Mouse (Mus musculus) olfactory bulb, adult 2 months (tissue): ENCODE data around the gene Gnb1l. TPM values are rescaled to one million over a fixed set of nuclear protein-coding genes. Genes with fewer than 3 reads are reported as not detected.

Experiments used
- H3K27ac ChIP-seq: fragments of 200-500 bp; 2 replicates; pipeline ENCODE4 v1.5.1; 2012; ENCODE audit warnings: low read depth, low read length; ENCODE audit not compliant: insufficient read depth
- H3K4me1 ChIP-seq: fragments of 200-500 bp; 2 replicates; pipeline ENCODE4 v1.6.1; 2012; ENCODE audit warnings: low read length; ENCODE audit not compliant: control insufficient read depth, insufficient read depth
- H3K4me3 ChIP-seq: fragments of 200-500 bp; 2 replicates; pipeline ENCODE4 v1.5.1; 2012; ENCODE audit warnings: mild to moderate bottlenecking, low read depth, low read length, moderate library complexity; ENCODE audit not compliant: insufficient read depth
- CTCF ChIP-seq: fragments of 200-500 bp; IDR thresholded peaks from 2 replicates; pipeline ENCODE4 v1.5.1; 2012; ENCODE audit warnings: low read depth, mild to moderate bottlenecking, low read length, moderate library complexity; ENCODE audit not compliant: insufficient read depth
- POLR2A ChIP-seq: fragments of 200-500 bp; IDR thresholded peaks from 2 replicates; pipeline ENCODE4 v1.6.1; 2012; ENCODE audit warnings: mild to moderate bottlenecking, low read depth, low read length, moderate library complexity; ENCODE audit not compliant: insufficient read depth
- WGBS: fragments of 180-500 bp; shearing (Covaris S2); methylation state at CpG from one replicate; pipeline ENCODE4 v1.1.7; 2018; 5-methylcytosine and 5-hydroxymethylcytosine counted together
- polyA plus RNA-seq: library from polyadenylated mRNA; stranded (reverse); fragments of >200 nt; gene quantifications from 2 replicates; pipeline ENCODE4 v1.2.4, GENCODE M21; 2012; ENCODE audit warnings: low replicate concordance; ENCODE audit not compliant: missing spikeins, insufficient read depth, insufficient read length

The Gnb1l gene
- polyA plus RNA-seq, 1 experiment = not detected

DNA sequence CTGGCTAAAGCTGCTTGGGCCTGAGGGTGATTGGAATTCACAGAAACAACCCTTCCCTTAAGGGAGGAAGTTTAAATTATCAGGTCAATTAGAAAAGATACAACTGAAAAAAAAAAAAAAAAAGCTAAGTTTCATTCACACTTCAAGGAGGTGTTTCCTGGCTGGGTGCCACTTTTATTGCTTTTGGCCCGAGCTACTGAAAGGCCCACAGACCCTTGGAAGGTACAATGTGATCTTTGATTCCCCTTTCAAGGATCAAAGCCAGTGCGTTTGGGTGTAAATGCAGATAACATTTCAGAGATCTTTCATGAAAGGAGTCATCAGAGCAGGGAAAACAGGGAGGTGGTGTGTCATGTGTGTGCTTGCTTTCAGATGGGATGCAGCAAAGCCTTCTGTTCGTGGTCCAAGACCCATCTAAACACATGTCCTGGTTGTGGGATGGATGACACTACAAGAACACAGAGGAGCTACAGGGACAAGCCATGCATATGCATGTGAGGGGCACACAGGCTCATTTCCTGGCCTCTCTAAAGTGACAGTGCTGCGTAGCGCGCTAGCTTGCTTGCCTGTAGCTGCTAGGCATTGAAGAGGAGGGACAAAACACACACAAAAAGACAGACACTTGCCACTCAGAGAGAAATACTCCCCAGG lies 523 bp upstream of the Gnb1l start:
- WGBS = 3% methylated on average over 6 of the region's 6 CpGs
- H3K27ac ChIP-seq = peak overlapping the region; percentile 89
- peaks cover 11% of the 10 kb centered on the region; the same call in 1 of the 2 replicates for H3K4me1 ChIP-seq
- TF ChIP-seq CTCF (no peak), POLR2A (no peak)
- peak overlapping the region; percentile 65 for H3K4me3 ChIP-seq

GRCm38 (mm10) chr16:18498996-18499395 lies 483 bp downstream of the Gnb1l start:
- Histone ChIP-seq H3K27ac (0 out of 2 replicates have a peak overlapping the region, but pooled peaks have one; percentile 6), H3K4me3 (peak overlapping the region; percentile 65), H3K4me1 (peaks cover 11% of the 10 kb centered on the region; the same call in 1 of the 2 replicates)
- TF ChIP-seq POLR2A (no peak), CTCF (no peak)
- WGBS = under 1% methylated on average over 24 of the region's 24 CpGs

- 96% methylated on average over 6 of the region's 6 CpGs for WGBS
- H3K4me3 ChIP-seq = no peak overlapping the region
- TF ChIP-seq POLR2A = no peak
- TF ChIP-seq CTCF = no peak
- no peak overlapping the region for H3K27ac ChIP-seq
- H3K4me1 ChIP-seq = peaks cover 11% of the 10 kb centered on the region; the same call in 1 of the 2 replicates
Measured at GRCm38 (mm10) chr16:18501531-18501930, 3.0 kb downstream of the Gnb1l start.

DNA sequence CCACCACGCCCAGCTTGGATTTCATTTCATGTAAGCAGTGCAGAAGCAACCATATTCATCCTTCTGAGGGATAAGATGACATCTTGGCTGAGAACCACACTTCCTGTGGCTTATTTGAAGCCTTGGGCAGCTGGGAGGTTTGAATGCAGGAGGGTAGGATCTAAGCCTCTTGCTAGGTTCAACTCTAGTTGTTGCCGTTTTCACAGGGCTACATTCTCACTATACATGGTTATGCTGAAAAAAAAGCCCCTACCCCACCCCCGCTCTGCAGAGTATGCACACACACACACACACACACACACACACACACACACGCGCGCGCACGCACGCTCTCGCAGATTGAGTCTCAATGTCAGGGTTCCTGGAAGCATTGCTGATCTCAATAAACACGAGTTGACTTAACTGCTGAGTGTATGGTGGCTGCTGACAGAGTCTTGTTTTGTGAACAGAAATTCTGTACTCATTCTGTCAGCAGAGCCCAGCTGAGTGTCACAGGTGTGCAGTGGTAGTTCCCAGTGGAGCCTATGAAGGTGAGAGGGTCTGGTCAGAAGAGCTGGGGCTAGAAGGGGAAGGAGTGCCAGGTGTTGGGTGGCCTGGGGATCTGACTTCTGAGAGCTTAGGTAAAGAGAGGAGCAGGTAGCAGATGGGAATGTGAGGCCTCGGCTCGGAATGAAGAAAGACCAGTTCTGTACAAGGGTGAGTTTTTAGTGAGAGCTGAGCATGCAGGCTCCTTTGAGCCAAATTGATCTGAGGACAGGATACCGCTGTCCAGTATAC lies 5.2 kb downstream of the Gnb1l start:
- no peak for TF ChIP-seq POLR2A
- TF ChIP-seq CTCF = no peak
- WGBS = 95% methylated on average over 14 of the region's 14 CpGs

DNA sequence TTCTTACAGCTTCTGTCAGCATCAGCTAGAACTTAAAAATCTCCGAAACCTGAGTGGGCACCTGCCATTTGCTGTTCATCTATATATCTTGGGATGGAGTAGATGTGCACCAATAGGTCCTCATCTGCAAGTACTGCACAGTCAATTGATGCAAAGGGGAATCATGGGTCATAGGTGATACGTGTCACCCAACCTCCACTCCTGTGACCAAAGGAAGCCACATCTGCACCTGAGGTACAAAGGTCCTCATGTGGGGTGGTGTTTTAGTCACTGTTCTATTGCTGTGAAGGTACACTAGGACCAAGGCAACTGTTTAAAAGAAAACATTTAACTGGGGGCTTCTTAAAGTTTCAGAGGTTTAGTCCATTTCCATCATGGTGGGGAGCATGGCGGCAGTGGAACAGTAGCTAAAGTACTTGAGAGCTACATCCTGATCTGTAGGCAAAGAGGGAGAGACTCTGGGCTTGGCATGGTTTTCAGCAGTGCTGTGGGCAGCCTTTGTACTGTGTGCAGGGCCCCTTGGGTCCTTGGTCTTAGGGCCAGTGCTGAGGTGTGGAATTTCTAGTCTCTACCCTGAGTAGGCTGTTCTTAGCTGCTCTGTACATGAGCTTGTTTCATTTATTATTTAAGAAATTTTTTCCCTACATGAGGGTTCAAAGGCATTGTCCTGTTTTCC lies 8.1 kb downstream of the Gnb1l start:
- H3K4me3 ChIP-seq = no peak overlapping the region
- TF ChIP-seq POLR2A (no peak), CTCF (no peak)
- over 99% methylated on average over 3 of the region's 3 CpGs for WGBS
- 0 out of 2 replicates have a peak, but pooled peaks cover 4% of the 10 kb centered on the region for H3K4me1 ChIP-seq
- no peak overlapping the region for H3K27ac ChIP-seq

More for the DNA sequence above, 5.2 kb downstream of the Gnb1l start:
- H3K4me3 ChIP-seq = no peak overlapping the region
- peaks cover 11% of the 10 kb centered on the region; the same call in 1 of the 2 replicates for H3K4me1 ChIP-seq
- H3K27ac ChIP-seq = no peak overlapping the region

DNA sequence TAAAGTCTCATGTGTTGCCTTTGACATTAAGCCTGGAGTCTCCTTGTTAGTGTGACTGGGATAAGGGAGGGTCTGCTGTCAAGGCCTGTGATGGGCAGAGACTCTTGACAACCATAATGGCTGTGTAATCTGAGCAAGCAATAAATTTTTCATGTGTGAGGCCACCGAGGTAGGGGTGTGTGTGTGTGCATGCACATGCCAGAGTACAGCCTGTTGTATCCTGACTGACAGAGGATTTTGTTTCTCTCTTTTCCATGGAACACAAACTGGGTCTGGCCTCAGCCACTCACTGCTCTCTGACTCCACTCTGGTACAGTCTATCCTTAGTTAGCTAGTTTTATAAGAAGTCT lies 8.7 kb downstream of the Gnb1l start:
- Histone ChIP-seq H3K4me1 (0 out of 2 replicates have a peak, but pooled peaks cover 4% of the 10 kb centered on the region), H3K4me3 (no peak overlapping the region), H3K27ac (no peak overlapping the region)
- 77% methylated on average over 1 of the region's 1 CpGs for WGBS
- no peak for TF ChIP-seq POLR2A
- TF ChIP-seq CTCF = no peak

- Histone ChIP-seq H3K4me3 (no peak overlapping the region), H3K27ac (no peak overlapping the region), H3K4me1 (0 out of 2 replicates have a peak, but pooled peaks cover 4% of the 10 kb centered on the region)
- 88% methylated on average over 5 of the region's 5 CpGs for WGBS
- TF ChIP-seq POLR2A (no peak), CTCF (no peak)
Measured at GRCm38 (mm10) chr16:18511741-18512140, 13.2 kb downstream of the Gnb1l start.

DNA sequence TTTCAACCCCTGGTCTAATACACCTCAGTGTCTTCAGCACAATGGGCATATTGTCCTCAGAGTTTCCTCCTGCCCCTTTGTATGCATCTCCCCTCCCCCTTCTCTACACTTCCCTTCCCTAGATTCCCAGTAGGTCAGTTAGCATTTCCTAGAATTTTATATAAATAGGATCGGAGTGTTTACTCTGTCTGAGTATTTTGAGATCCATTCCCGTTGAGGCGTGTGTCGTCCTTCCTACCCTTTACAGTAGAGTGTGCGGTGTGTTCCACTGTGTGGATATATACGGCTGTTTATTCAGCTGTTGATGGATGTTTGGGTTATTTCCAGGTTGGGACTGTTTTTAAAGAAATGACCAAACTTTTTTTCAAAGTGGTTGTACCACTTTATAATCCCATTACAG lies 15.0 kb downstream of the Gnb1l start:
- H3K27ac ChIP-seq = no peak overlapping the region
- TF ChIP-seq POLR2A (no peak), CTCF (no peak)
- WGBS = 67% methylated on average over 6 of the region's 6 CpGs
- H3K4me3 ChIP-seq = no peak overlapping the region
- peaks cover 6% of the 10 kb centered on the region; the same call in 1 of the 2 replicates for H3K4me1 ChIP-seq

GRCm38 (mm10) chr16:18518091-18518490 lies 19.6 kb downstream of the Gnb1l start:
- H3K27ac ChIP-seq = no peak overlapping the region
- peak; percentile 42 for TF ChIP-seq CTCF
- TF ChIP-seq POLR2A = no peak
- no peak overlapping the region for H3K4me3 ChIP-seq
- H3K4me1 ChIP-seq = peaks cover 2% of the 10 kb centered on the region; the same call in 1 of the 2 replicates
